Mouse (Mus musculus) left cerebral cortex, adult 11 months (tissue): Measurements from ENCODE around the gene Gse1.

Source experiments
- DNase-seq: peaks from one replicate; pipeline ENCODE4 v3.0.0; 2022; ENCODE audit warnings: low spot score

Gse1 gene

GRCm38 (mm10) chr8:120485116-120485515, 256.9 kb downstream of the Gse1 start:
- DNase-seq = no peak

DNA sequence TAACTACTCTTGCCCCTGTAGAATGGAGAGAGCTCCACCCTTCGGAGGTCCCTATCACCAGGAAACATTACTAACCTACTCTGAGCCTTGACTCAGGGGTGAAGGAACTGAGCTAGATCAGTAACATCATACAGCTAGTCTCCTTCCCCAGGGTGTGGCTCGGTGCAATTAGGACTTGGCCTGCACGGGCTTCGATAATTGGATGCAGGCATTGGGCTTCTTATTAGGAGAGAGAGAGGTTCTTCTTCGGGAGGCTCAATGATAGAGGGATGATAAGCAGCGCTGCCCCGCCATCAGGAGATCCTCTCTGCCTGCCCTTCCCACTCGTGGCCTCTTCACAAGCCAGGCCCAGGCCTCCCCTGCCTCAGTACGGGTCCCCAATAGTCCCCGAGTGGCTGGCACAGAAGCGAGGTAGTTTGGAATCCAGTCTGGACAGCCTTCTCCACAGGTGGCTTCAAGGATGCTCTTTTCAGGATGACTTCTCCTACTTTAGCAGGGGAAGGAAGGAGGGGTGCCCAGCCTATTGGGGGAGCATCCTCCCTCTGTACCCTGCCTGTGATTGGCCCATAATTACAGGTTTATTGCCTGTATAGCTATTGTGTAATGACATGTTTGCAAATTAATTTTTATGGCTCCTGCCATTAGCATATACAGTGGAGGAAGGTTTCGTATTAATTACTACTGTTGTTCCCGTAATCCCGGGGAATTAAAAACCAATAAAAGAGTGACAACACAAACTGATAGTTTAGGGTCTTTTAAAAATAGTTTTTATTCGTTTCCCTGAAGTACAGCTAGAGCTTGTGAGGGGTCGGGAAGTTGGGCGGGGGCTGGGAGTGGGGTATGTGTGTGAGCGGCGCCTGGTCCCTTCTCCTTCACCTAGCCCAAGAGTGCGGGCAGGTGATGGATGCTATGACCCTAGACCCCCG, 257.6 kb downstream of the Gse1 start:
- no peak for DNase-seq

DNA sequence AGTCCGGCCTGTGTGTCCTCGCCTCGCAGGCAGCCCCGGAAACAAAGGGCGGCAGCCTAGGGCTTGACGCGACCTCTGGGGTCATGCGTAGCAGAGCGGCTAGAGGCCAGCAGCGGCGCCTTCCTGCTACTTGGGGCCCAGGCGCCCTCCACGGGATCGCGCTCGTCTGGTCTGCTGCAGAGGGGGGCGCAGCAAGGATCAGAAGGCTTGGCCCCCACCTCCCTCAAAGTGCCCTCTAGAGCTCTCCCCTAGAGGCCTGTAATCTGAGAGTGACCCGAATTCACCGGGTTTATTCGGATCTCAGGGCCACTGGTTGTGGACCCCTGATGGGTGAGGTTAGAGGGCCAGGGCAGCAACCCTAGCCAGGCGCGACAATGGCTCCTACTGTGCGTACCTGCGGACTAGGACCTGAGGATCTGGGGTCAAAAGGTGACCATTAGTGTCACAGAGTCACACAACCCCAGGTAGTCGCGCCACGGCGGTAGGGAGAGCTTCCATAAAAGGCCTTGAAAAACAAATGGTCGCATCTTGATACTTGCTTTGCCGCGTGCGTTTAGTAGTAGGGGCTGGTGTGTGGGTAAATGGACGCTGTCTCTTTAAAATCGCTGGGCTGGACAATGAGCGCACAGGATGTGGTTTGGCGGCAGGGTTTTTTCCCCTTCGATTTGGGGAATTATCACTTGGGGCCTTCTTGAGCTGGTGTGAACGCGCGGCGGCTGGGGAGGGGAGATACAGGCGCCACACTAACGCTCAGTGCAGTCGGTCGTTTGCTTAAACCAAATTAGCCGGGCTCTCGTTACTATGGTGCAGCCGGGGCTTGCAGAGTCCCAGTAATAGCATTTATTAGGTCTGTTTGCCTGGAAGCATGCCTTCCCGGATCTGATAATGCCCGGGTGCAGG, 258.5 kb downstream of the Gse1 start:
- no peak for DNase-seq

DNA sequence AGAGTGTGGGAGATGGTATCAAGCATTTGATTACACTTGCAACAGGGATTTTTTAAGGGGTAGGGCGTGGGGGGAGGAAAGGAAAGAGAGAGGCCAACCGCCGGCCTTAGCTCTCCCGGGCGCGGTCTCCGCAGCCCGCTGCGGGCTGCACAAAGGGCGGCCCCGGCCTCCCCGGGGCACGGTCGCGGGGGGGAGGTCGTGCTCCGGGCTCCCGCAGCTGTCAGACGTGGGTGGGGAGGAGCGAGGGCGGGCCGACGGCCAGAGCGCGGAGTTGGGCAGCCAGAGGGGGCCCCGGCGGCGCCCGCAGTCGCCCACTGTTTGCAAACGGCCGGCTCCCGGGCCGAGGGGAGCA, 259.1 kb downstream of the Gse1 start:
- DNase-seq = no peak

- no peak for DNase-seq
These were observed 259.7 kb downstream of the Gse1 start for GRCm38 (mm10) chr8:120487729-120488510.

DNA sequence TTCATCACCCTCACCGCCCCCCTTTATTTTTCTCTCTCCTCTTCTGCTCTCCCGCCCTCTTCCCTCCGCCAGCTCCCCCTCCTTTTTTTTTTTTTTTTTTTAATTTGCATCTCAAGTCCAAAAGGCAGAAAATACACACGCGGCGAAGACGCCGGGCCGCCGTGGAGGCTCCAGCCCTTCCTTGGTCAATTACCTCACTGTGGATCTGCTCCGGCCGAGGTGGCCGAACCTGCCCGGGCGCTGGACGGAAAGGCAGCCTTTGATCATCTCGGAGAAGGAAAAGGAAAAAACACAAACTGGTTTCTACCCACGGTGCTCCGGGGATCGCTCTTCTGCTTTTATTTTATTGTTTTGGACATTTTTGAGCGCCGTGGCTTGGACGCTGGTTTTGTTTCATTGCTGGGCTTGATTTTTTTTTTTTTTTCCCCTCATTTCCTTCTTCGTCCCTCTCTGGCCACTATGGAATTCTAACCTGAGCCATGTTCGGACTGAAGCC, 260.4 kb downstream of the Gse1 start:
- DNase-seq = no peak

DNA sequence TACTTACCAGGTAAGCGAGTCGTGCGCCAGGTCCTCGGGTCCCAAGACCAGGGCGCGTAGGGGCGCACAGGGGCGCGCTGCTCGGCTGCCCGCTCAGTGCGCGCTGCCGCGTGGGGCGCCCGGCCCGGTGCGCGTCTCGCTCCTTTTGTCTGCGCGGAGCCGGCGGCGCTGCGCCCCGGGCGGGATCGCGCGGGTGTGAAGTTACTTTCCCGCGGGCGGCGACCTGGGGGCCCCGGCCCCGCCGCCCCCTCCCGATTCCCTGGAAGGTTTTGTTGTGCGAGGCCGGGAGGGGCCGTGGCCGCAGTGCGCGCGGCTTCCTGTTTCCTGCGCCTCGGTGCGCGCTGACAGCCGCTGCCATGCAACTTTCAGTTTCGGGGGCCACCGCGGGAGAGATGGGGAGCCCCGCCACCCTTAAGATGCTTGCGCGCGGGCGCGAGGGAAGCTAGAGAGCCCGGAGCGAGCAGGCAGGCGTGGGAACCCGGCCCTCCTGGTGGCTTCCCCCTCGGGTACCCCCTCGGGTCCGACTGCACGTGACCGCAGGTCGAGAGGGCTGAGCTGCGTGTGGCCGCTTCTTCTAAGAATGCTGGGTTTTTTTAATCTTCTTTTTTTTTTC, 261.0 kb downstream of the Gse1 start:
- DNase-seq = no peak

DNA sequence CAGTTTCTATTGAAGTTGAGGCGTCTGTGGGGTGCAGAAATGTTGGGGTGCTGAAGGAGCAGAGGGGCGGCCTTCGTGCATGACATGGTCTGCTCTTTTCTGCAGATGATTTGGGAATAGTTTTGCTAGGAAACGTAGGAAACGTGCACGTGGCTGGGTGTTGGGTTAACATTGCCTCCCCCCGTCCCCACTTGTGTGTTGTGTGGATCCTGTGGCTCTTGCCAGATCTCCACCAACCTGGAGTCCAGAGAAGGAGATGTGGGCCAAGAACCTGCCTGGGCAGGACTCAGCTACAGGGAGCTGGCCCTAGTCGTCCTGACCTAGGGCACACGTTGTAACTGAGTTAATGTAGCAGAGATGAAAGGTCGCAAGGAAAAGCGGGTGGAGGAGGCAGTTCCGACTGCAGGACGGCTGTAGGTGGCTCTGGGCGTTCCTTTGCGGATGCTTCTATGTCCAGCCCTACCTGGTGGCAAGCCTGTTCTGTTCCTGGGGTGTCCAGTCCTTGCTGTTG, 261.6 kb downstream of the Gse1 start:
- DNase-seq = no peak

DNA sequence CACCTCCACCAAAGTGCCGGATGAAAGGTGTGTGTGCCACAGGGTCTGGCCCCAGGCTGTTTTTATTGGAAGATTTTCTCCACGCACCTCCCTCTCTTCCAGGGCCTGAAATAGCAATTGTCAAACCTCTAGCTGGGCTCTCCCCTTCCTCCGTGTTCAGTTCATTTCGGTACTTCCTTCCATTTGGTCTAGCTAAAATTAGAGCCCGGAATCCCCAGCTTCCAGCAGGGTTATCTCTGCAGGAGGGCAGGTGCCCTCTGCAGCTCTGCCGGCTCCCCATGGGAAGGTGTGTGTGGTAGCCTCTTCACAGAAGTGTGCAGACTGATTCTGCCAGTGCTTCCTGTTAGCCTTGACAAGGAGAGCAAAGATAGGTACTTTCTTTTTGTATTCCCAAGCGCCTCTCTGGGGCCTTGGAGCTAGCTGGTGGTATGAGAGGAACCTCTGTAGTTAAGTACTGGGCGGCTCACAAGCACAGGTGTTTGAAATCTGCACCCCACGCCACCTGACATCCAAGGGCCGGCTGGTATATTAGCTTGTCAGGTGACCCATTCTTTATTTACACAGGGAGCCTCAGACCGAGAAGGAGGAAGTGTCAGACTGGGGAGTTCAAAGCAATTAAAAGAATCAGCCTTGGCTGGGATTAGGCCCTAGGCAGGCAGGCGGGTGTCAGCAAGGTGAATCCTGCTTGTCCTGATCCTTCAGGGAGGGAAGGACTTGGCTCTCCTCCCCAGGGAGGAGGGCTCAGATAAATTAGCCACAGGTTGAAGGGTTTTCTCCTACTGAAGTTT, 262.3 kb downstream of the Gse1 start:
- DNase-seq = no peak

DNA sequence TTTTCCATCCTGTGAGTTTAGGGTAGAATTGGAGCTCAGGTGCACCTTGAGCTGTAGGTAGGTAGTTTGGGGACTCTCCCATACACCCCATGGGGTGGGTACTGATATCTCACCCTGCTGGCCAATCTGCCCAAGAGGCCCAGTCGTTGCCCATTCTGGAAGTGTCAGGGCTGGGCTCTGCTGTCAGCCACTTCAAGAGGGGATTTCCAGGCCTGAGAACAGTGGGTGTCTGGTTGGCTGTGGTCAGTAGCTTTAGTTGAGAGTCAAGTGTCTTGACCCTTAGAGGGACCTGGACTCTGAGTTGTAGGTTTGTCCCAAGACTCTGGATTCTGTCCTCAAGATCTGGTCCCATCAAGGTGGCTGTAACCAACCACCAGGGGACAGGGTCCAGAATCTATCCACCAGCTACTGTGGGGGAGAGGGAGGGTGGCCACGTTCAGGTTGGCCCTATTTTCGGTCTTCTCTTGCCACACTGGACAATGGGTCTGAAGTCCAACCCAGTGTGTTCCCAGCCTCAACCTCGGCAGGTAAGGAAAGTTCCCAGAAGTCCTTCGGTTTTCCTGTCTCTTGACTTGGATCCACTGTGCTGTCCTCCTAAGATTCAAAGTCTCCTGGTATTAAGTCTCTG, 263.0 kb downstream of the Gse1 start:
- DNase-seq = no peak

DNA sequence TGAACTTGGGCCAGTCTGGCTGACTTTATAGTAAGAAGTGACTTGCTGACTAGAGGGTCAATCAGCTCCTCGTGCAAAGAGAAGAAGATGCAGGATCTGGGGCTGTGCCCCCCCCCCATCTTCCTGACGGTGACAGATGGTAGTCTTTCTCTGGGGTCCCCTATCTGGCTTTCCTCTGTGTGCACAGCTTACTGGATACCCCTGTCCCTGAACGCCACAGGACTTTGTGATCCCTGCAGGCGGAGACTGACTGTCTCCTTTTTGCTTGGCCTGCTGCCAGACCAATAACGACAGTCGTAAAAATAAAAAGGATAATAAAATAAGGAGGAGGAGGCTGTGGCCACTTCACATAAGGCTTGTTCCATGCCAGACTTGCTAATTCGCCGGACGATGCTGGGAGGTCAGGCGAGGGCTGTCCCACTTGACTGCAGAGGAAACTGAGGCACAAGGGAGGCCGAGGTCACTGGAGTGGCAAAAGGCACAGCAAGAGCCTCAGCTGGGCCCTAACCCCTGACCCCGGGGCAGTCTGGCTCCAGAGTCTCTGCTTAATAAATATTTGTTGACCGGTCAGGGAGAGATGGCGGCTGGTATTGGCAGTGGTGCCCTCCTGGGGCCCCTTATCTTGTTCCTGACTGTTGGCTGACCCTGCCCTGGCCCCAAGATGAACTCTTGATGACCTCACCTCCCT, 264.1 kb downstream of the Gse1 start:
- DNase-seq = no peak

- no peak for DNase-seq
These were observed 264.6 kb downstream of the Gse1 start for GRCm38 (mm10) chr8:120492881-120493220.

DNA sequence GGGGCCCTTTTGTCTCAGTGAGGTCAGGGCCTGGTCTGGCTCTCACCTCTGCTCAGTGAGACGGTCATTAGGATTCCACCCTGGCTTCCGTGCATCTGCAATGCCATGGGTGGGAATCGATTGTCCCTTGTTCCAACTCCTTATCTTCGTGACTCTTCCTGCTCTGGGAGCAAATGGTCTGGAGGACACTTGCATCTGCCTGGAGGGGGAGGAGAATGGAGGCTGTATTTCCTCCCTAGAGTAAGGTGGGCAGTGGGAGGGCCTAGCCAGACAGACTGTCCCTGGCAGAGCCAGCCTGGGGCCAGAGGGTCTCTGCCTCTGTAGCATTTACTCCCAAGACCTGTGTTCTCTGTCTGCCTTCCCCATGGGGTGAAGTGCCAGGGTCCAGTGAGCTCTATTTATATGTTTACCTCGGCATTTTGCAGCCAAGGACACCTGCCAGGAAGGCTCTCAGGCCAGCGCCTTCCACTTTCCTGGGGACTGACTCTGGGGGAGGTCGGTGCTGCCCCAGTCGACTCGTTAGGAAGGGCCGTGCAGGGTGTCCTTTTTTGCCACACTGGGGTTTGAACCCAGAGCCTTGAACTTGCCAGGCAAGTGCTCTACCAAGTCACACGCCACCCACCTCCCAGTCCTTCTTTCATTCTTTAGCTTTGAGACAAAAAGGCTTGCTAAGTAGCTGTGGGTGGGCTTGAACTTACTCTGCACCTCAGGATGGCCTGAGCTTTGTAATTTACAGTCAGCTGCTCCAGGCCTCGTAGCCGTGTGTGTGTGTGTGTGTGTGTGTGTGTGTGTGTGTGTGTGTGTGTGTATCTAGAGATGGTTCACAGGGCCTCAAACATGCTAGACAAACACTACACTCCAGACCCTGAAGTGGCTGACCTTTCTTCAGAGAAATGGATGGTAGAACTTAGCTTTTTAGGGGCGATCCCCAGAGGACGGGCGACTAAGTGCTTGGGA, 265.5 kb downstream of the Gse1 start:
- no peak for DNase-seq

- no peak for DNase-seq
These were observed 266.6 kb downstream of the Gse1 start for GRCm38 (mm10) chr8:120494903-120495302.

DNA sequence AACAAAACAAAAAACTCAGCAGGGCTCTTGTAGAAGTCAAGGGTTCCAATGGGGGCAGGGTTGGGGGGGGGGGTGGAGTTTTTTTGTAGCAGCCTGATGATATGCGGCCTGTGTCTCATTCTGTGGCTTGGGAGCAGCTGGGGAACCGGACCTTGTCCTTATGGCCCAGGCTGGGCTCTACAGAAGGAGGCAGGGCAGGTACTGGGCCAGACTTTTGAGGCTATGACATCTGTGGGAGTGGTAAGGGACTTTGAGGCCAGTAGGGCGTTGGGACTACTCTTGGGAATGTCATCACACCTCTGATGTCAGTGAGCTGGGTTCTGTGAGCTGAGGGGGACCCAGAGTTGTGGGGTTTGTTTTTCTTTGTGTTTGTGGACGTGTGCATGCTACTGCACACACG, 267.2 kb downstream of the Gse1 start:
- no peak for DNase-seq

DNA sequence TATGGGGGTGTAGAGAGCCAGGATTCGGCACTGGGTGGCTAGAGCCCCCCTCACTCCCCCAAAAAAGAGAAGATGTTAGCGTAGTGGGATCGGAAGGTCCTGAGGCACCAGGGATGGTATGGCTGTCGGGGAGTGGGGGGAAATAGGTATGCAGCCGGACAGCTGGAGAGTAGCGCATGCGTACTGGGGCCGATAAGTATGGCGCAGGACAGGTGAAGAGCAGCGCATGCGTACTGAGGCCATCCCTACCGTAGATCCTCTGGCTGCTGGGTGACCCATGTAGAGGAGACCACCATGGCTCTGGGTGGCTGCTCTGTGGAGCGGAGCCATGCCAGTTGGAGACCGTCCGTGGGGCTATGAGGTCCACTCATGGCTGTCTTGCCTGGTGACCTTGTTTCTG, 268.2 kb downstream of the Gse1 start:
- DNase-seq = no peak

DNA sequence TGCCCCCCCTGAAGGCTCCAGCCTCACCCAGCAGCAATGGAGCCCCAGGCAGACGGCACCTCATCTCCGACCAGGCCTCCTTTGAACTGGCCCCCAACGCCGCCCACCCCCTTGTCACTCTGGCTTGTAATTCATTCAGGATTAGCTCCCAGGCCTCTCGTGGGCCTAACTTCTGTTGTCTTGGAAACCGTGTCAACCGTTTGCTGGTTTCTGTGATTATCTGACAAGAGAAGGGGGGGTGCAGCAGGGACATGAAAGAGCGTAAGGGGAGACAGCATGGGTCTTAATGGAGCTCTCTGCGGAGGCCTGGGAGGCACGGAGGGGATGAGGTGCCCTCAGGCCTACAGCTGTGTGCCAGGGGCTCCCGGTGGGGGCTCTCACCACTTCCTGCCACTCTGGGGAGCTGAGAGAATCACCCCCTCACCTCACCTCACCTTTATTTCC, 269.3 kb downstream of the Gse1 start:
- no peak for DNase-seq

DNA sequence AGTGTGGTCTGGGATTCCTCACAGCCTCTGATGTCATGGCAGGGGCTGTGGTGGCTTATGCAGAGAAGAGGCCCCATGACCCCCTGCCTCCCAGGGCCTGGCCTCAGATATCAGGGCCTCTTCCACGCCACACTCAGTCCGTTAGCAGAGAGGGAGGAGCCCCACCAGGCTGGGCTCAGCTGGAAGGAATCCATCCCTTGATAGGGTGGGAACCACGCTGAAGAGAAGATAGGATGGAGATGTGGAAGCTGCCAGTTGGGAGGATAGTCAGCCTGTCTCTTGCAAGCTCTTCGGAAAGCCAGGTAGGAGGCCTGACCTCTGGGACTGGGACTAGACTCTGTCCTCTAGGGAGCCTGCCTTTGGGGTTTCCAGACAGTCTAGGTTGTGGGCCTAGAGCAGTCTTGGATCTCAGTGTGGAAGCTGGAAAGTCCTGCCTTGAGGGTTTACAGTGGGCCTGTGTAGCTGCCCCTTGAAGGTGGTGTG, 270.1 kb downstream of the Gse1 start:
- DNase-seq = no peak
